Mouse (Mus musculus): Measurements from ENCODE around the gene Slc38a10.

Gene Slc38a10

GRCm38 (mm10) chr11:120055953-120056732, 95.0 kb downstream of the Slc38a10 start:
- no peak for DNase-seq (ENCODE audit: low spot score in 2 of 2)
